Mouse (Mus musculus) heart, postnatal 25 days (tissue): ENCODE results near the gene Itgb2. TPM values are rescaled to one million over a fixed set of nuclear protein-coding genes. Genes with fewer than 3 reads are reported as not detected.
A peak's percentile ranks its signal among the peaks of the same experiment; 100 is the strongest.

ENCODE experiments used
- DNase-seq: peaks from one replicate; pipeline ENCODE4 v3.0.0; 2022; ENCODE audit warnings: low spot score
- intact Hi-C: fragments of 180-260 bp; cut with DNase I; formaldehyde crosslinking; loops from one replicate; pipeline ENCODE4 v1.15.1; 2025
- total RNA-seq, 2 experiments: library from RNA; stranded (reverse); gene quantifications; 2 replicates each; pipeline ENCODE4 v1.2.3; 2021

Itgb2 gene
- total RNA-seq, 2 experiments from 2014 or later = 6.1 to 6.4 TPM

DNA sequence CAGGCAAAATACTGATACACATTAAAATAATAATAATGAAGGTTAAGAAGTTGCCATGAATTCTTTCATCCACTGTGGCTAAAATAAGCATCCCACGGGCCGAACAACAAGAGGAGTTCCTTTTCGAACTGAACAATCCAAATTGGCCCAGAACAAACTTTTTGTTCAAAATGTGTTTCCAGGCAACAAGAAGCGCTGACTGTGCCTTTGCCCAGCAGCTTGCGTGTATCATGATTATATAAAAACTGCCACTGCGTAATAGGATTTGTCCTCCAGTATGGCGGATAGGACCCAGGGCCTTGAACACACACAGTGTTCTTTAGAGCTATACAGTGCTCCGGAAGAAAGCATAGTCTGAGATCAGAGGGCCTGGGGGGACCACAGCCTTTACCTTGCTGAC, 78.5 kb downstream of the Itgb2 start:
- intact Hi-C loops = no loop called here
- no peak for DNase-seq

DNA sequence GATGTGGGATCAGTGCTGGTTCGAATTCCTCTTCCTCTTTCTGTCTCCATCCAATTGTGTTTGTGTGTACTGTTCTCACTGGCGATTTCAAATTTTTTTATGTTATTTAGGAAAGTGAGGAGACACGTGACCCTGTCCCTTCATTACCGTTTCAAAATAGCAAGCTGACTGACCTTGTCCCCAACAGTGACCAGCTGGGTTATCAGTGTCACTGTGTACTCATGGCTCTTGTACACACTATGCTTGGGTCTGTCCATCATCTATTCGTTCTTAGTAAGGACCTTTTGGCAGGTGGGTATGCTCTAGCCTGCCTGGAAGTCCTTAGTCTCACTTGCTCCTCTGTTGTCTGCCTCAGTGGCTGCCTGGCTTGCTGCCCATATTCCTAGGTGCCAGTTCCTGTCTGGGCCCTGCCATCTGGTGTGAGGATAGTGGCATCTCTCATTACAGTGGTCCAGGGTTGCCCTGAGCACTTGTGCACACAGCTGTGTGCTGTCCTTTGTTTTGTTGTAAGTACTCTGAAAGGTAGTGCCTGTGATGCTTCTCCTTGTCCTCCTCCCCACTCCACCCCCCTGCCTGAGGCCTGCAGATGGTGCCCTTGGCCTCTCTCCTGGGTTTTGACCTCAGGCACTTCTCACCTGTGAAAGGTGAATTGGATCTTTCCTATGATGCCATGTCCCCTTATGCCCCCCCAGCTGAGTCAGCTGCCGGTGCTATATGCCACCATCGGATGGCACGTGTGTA, 80.3 kb downstream of the Itgb2 start:
- intact Hi-C loops = no loop called here
- no peak for DNase-seq

DNA sequence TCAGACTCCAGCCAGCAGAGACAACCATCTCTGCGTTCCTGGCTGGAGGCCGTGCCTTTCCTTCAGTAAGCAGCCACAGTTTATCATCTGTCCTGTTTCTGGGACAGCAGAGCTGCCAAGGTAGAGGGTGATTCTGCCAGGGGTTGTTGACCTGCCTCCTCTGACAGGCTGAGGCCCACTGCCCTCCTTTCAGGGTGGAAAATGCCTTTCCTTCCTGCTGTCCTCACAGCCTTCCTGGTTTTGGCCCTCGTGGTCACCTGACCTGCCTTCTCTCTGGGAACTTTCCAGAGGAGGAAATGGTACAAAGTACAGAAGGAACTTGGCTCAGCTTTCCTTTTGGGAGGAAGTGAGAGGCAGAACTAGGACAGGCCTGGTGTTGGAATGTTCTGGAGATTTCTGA, 83.4 kb downstream of the Itgb2 start:
- DNase-seq = peak; percentile 66
- intact Hi-C loops = no loop called here

Other genes starting within 250 kb of the Itgb2 start
- gene Adarb1, start 112.0 kb upstream of the Itgb2 start, total RNA-seq = 10 to 100 TPM; 16.7 to 19.7 TPM
- 1 to 10 TPM; 8.6 to 9.9 TPM for gene Fam207a, start 14.5 kb upstream of the Itgb2 start, total RNA-seq
- gene Pttg1ip, start 51.5 kb downstream of the Itgb2 start, total RNA-seq = 100 to 1,000 TPM; 124 to 138 TPM
- 10 to 100 TPM; 54.8 to 61.2 TPM for gene Sumo3, start 75.8 kb downstream of the Itgb2 start, total RNA-seq
- gene Gm49325, start 75.9 kb downstream of the Itgb2 start, total RNA-seq = 10 to 100 TPM; 10.3 to 11.7 TPM
- 10 to 100 TPM; 66.7 to 68.4 TPM for gene Ube2g2, start 92.0 kb downstream of the Itgb2 start, total RNA-seq
- not detected for gene Tspear, start 156.3 kb downstream of the Itgb2 start, total RNA-seq
- not detected for gene Gm19402, start 160.5 kb downstream of the Itgb2 start, total RNA-seq
- gene Gm9508, start 167.0 kb downstream of the Itgb2 start, total RNA-seq = not detected
- not detected for gene Gm10272, start 176.4 kb downstream of the Itgb2 start, total RNA-seq
- gene Gm10024, start 181.2 kb downstream of the Itgb2 start, total RNA-seq = not detected
- gene Gm10142, start 185.6 kb downstream of the Itgb2 start, total RNA-seq = not detected
- not detected for gene Krtap12-1, start 190.3 kb downstream of the Itgb2 start, total RNA-seq
- gene Gm10100, start 196.2 kb downstream of the Itgb2 start, total RNA-seq = not detected
- not detected for gene Gm18596, start 212.4 kb downstream of the Itgb2 start, total RNA-seq
- not detected for gene Gm9736, start 221.1 kb downstream of the Itgb2 start, total RNA-seq
- gene Gm3233, start 229.4 kb downstream of the Itgb2 start, total RNA-seq = not detected
- gene Gm3238, start 241.1 kb downstream of the Itgb2 start, total RNA-seq = not detected
- gene Gm7138, start 246.7 kb downstream of the Itgb2 start, total RNA-seq = not detected